Mouse (Mus musculus) gonadal fat pad, adult 2 months (tissue): ENCODE measurements around the gene Slc44a4. TPM values are rescaled to one million over a fixed set of nuclear protein-coding genes. Genes with fewer than 3 reads are reported as not detected.
"Not testable (repeated sequence)": the region's sequence is repeated elsewhere in the genome, so short reads cannot be mapped to it uniquely, and the experiment has no call there.

Experiments used
- DNase-seq: peaks from one replicate; pipeline ENCODE4 v3.0.0-alpha.2; 2012; ENCODE audit warnings: low read depth
- polyA plus RNA-seq: library from polyadenylated mRNA; depleted of rRNA; stranded (reverse); fragments of >200 nt; gene quantifications from 2 replicates; pipeline ENCODE4 v1.2.3, GENCODE M21; 2012; rRNA removed

The Slc44a4 gene
- polyA plus RNA-seq, 1 experiment: 48.4 TPM

- no peak for DNase-seq
These were observed 46.6 kb downstream of the Slc44a4 start for GRCm38 (mm10) chr17:34960702-34961493.

DNA sequence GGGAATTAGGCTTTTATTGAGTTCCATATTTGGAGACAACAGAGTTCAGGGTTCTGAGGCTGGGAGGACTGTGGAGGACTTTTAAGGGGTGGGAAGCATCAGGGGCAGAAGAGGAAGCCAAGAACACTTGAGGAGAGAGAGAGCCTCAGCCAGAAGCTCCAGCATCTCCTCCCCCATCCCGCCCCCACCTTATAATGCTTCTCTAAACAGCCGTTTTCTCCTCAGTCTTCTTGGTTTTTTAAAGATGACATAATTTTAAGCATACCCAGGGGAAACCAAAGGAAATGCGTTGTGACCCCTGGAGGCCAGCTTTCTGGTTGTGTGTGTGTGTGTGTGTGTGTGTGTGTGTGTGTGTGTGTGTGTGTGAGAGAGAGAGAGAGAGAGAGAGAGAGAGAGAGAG, 47.9 kb downstream of the Slc44a4 start:
- no peak for DNase-seq

- DNase-seq: no peak
These were observed 48.6 kb downstream of the Slc44a4 start for GRCm38 (mm10) chr17:34962841-34963240.

DNA sequence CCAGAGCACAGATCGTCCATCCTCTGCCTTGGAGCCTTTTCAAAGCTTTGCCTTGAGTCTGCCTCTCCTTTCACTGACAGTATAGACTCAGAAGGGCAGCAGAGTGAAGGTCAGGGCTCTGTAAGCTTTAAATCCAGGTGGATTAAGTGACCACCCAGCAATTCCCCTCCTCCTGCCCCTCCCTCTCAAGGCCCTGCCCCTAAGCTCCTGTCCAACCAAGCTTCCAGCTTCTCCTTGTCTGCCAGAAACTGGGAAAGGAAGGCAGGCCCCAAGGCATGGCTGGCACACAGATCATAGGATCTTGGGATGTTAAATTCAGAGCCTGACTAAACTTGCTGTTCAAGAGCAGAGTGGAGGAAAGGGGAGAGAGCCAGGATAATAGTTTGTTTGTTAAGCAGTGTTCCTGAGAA, 50.4 kb downstream of the Slc44a4 start:
- DNase-seq: peak; percentile 98

DNA sequence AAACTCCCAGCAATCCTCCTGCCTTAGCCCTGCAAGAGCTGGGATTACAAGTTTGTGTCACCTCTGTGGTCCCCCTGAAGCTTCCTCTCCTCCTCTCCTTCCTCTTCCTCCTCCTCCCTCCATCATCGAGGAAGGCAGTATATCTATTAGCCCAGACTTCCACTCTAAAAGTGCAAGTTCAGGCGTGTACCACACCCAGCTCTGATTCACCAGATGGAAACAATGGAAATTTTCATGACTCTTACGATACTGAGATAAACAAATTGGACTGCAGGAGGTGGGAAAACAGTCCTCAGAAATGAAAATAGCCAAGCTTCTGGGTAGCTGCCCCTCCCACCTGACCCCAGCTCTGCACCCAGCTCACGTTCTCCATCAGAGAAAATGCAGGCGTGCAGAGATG, 51.4 kb downstream of the Slc44a4 start:
- no peak for DNase-seq

GRCm38 (mm10) chr17:34969822-34970221, 55.6 kb downstream of the Slc44a4 start, which contains the start of gene Gm20481:
Gm20481 (plus strand) TSS chr17:34969912.
- not testable (repeated sequence) for DNase-seq

DNA sequence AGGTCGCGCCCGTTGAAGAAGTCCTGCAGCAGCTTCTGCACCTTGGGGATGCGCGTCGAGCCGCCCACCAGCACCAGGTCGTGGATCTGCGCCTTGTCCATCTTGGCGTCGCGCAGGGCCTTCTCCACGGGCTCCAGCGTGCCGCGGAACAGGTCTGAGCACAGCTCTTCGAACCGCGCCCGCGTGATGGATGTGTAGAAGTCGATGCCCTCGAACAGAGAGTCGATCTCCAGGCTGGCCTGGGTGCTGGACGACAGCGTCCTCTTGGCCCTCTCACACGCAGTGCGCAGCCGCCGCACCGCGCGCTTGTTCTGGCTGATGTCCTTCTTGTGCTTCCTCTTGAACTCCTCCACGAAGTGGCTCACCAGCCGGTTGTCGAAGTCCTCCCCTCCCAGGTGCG, 56.6 kb downstream of the Slc44a4 start:
- DNase-seq: not testable (repeated sequence)

GRCm38 (mm10) chr17:34971694-34972068, 57.4 kb downstream of the Slc44a4 start:
- not testable (repeated sequence) for DNase-seq

DNA sequence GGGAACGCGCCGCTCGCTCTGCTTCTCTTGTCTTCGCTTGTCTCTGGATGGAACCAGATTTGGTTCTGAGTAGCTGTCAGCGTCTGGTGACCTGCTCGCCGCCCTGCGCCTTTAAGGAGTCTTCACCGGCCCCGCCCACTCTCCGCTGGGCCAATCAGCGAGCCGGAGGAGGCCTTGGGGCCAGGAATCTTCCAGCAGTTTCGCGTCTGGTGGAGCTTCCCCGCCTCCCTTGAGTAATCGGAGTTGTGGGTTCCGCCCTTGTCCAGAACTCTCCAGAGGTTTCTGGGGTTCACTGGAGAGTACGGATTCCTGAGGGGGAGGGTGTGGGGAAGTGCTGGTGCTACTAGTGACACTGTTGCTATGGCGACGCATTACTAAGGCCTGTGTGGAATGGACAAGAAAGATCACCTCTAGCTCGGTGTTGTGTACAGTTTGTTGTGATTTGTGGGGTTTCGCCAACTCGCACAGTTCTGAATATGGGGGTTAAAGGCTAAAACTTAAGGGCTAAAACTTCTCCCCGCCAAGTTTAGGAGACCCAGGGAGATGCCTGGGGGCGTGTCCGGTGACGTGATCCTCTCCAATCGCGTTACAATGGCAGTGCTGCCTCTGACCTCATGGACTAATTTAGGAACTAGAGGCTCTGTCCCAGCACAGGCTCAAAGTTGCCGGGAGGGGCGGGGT, 57.9 kb downstream of the Slc44a4 start, which contains the start of the genes Hspa1a and Hspa1l:
Gene Hspa1a (minus strand): TSS at position 88 of the 681 bp plus-strand sequence.
Gene Hspa1l (plus strand): TSS at position 635 of the 681 bp plus-strand sequence.
- not testable (repeated sequence) for DNase-seq

DNA sequence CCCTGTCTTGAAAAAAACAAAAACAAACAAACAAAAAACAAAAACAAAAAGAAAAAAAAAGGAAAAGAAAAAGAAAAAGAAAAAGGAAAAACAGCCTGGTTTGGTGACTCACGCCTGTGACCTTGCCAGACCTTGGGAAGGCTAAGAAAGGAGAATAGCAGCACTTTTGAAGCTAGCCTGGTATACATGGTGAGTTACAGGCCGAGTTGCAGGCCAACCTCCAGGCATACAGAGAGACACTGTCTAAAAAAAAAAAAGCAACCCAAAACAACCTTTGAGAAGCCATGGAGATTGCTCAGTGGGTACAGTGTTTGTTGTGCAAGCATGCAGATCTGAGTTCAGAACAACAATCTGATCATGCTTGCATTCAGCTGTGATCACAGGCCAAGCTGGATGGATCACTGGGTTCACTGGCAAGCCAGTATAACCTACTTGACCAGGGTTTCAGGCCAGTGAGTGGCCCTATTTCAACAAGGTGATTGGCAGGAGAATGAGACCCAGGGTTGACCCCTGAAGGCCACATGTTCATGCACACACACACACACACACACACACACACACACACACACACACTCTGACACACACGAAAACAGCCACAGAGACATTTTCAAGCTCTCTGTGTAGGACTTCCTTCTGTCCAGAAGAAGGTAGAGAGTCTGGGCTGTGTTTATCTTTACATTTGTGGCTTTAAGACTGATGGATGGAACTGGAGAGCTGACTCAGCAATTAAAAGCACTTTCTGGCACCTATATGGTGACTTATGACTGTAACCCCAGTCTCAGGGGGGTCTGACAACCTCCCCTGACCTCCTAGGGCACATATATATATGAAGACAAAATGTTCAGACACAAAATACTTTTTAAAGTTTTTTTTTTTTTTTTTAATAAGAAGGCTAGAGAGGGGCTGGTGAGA, 61.6 kb downstream of the Slc44a4 start:
- no peak for DNase-seq

DNA sequence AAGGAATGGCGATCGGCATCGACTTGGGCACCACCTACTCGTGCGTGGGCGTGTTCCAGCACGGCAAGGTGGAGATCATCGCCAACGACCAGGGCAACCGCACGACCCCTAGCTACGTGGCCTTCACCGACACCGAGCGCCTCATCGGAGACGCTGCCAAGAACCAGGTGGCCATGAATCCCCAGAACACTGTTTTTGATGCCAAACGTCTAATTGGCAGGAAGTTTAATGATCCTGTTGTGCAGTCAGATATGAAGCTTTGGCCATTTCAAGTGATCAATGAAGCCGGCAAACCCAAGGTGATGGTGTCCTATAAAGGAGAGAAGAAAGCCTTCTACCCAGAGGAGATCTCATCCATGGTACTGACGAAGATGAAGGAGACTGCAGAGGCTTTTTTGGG, 62.7 kb downstream of the Slc44a4 start:
- DNase-seq: no peak

DNA sequence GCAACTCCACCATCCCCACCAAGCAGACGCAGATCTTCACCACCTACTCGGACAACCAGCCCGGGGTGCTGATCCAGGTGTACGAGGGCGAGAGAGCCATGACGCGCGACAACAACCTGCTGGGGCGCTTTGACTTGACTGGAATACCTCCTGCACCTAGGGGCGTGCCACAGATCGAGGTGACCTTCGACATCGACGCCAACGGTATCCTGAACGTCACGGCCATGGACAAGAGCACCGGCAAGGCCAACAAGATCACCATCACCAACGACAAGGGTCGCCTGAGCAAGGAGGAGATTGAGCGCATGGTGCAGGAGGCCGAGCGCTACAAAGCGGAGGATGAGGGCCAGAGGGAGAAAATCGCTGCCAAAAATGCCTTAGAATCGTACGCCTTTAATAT, 64.0 kb downstream of the Slc44a4 start:
- DNase-seq: no peak

- no peak for DNase-seq
These were observed 65.4 kb downstream of the Slc44a4 start for GRCm38 (mm10) chr17:34979631-34980030.

Other genes starting within 250 kb of the Slc44a4 start
- gene Tnxb, start 243.9 kb upstream of the Slc44a4 start, polyA plus RNA-seq: 34.9 and 42.7 TPM in 2 replicates
- 138 and 171 TPM in 2 replicates for gene C4b, start 170.6 kb upstream of the Slc44a4 start, polyA plus RNA-seq
- 0.28 and 0.29 TPM in 2 replicates for gene Cyp21a1, start 109.9 kb upstream of the Slc44a4 start, polyA plus RNA-seq
- 37.7 and 59.7 TPM in 2 replicates for gene Stk19, start 77.5 kb upstream of the Slc44a4 start, polyA plus RNA-seq
- 62.6 and 64.9 TPM in 2 replicates for gene Dxo, start 77.4 kb upstream of the Slc44a4 start, polyA plus RNA-seq
- 91.1 and 93.8 TPM in 2 replicates for gene Skiv2l, start 64.3 kb upstream of the Slc44a4 start, polyA plus RNA-seq
- 53.8 and 77.2 TPM in 2 replicates for gene Nelfe, start 64.1 kb upstream of the Slc44a4 start, polyA plus RNA-seq
- 70.2 and 140 TPM in 2 replicates for gene Cfb, start 51.9 kb upstream of the Slc44a4 start, polyA plus RNA-seq
- gene Zbtb12, start 35.0 kb upstream of the Slc44a4 start, polyA plus RNA-seq: 14.5 and 14.8 TPM in 2 replicates
- gene Gm20547, start 32.4 kb upstream of the Slc44a4 start, polyA plus RNA-seq: not detected in 2 replicates
- gene C2, start 16.2 kb upstream of the Slc44a4 start, polyA plus RNA-seq: 54.9 and 69.0 TPM in 2 replicates
- gene Ehmt2, start 16.0 kb upstream of the Slc44a4 start, polyA plus RNA-seq: 230 TPM in 2 replicates
- 113 and 155 TPM in 2 replicates for gene Neu1, start 16.8 kb downstream of the Slc44a4 start, polyA plus RNA-seq
- 58.3 and 104 TPM in 2 replicates for gene Hspa1b, start 44.8 kb downstream of the Slc44a4 start, polyA plus RNA-seq
- gene Gm20481, start 55.4 kb downstream of the Slc44a4 start, polyA plus RNA-seq: 0.24 TPM in 1 of 2 replicates, not detected in the other
- 37.0 and 50.4 TPM in 2 replicates for gene Hspa1a, start 57.7 kb downstream of the Slc44a4 start, polyA plus RNA-seq
- gene Hspa1l, start 58.2 kb downstream of the Slc44a4 start, polyA plus RNA-seq: 2.4 and 4.4 TPM in 2 replicates
- 36.8 and 54.6 TPM in 2 replicates for gene Lsm2, start 67.4 kb downstream of the Slc44a4 start, polyA plus RNA-seq
- gene Vars, start 86.5 kb downstream of the Slc44a4 start, polyA plus RNA-seq: 127 and 175 TPM in 2 replicates
- gene Vwa7, start 102.1 kb downstream of the Slc44a4 start, polyA plus RNA-seq: 1.2 and 1.3 TPM in 2 replicates
- gene Sapcd1, start 113.5 kb downstream of the Slc44a4 start, polyA plus RNA-seq: 3.0 and 3.4 TPM in 2 replicates
- 4.7 and 5.2 TPM in 2 replicates for gene Msh5, start 132.3 kb downstream of the Slc44a4 start, polyA plus RNA-seq
- gene Clic1, start 135.5 kb downstream of the Slc44a4 start, polyA plus RNA-seq: 129 and 133 TPM in 2 replicates
- 54.7 and 62.7 TPM in 2 replicates for gene Ddah2, start 144.6 kb downstream of the Slc44a4 start, polyA plus RNA-seq
- 0.61 and 0.66 TPM in 2 replicates for gene Ly6g6c, start 150.9 kb downstream of the Slc44a4 start, polyA plus RNA-seq
- 1.5 and 3.3 TPM in 2 replicates for gene Mpig6b, start 151.7 kb downstream of the Slc44a4 start, polyA plus RNA-seq
- 19.1 and 23.4 TPM in 2 replicates for gene Ly6g6e, start 162.4 kb downstream of the Slc44a4 start, polyA plus RNA-seq
- 15.7 and 17.2 TPM in 2 replicates for gene Ly6g6d, start 163.6 kb downstream of the Slc44a4 start, polyA plus RNA-seq
- 0.09 TPM in 1 of 2 replicates, not detected in the other for gene Ly6g6f, start 171.1 kb downstream of the Slc44a4 start, polyA plus RNA-seq
- gene Abhd16a, start 174.8 kb downstream of the Slc44a4 start, polyA plus RNA-seq: 211 and 233 TPM in 2 replicates
- 2,220 and 3,034 TPM in 2 replicates for gene Ly6g5c, start 193.8 kb downstream of the Slc44a4 start, polyA plus RNA-seq
- gene Ly6g5b, start 201.0 kb downstream of the Slc44a4 start, polyA plus RNA-seq: 1,986 and 2,407 TPM in 2 replicates
- gene Gpank1, start 207.0 kb downstream of the Slc44a4 start, polyA plus RNA-seq: 9.4 and 10.1 TPM in 2 replicates
- gene Csnk2b, start 207.6 kb downstream of the Slc44a4 start, polyA plus RNA-seq: 397 and 504 TPM in 2 replicates
- gene D17H6S53E, start 211.9 kb downstream of the Slc44a4 start, polyA plus RNA-seq: 6.4 and 7.7 TPM in 2 replicates
- 0.11 and 0.49 TPM in 2 replicates for gene Apom, start 217.6 kb downstream of the Slc44a4 start, polyA plus RNA-seq
- 170 and 187 TPM in 2 replicates for gene Bag6, start 220.7 kb downstream of the Slc44a4 start, polyA plus RNA-seq